Mouse (Mus musculus) embryonic facial prominence, embryonic 14.5 days (tissue): ENCODE measurements around the gene Mgp. TPM values are rescaled to one million over a fixed set of nuclear protein-coding genes. Genes with fewer than 3 reads are reported as not detected.

Source experiments
- ATAC-seq: fragments of 200-750 bp; cut with Nextera tagmentation; 2 replicates; pipeline ENCODE4 v1.8.0; 2017; ENCODE audit warnings: low read depth, moderate number of reproducible peaks, moderate TSS enrichment
- DNase-seq: peaks from one replicate; pipeline ENCODE4 v3.0.0-alpha.2; 2015; ENCODE audit warnings: low spot score
- H3K27ac ChIP-seq: fragments of 300-500 bp; sonication (generic); replicated peaks from 2 replicates; pipeline ENCODE4 v1.5.1; 2014; ENCODE audit warnings: low read depth, mild to moderate bottlenecking, low read length, moderate library complexity
- H3K27me3 ChIP-seq: fragments of 300-500 bp; sonication (generic); replicated peaks from 2 replicates; pipeline ENCODE4 v1.6.1; 2014; ENCODE audit warnings: low read length; ENCODE audit not compliant: control insufficient read depth, insufficient read depth
- H3K36me3 ChIP-seq: fragments of 300-500 bp; sonication (generic); 2 replicates; pipeline ENCODE4 v1.6.1; 2014; ENCODE audit warnings: low read length, mixed read lengths; ENCODE audit not compliant: control insufficient read depth, insufficient read depth
- H3K4me1 ChIP-seq: fragments of 300-500 bp; sonication (generic); 2 replicates; pipeline ENCODE4 v1.6.1; 2014; ENCODE audit warnings: antibody characterized with exemption, low read length; ENCODE audit not compliant: control insufficient read depth, insufficient read depth
- H3K4me2 ChIP-seq: fragments of 300-500 bp; sonication (generic); 2 replicates; pipeline ENCODE4 v1.6.1; 2014; ENCODE audit warnings: low read depth, mild to moderate bottlenecking, low read length, moderate library complexity, mixed read lengths
- H3K4me3 ChIP-seq: fragments of 300-500 bp; sonication (generic); 2 replicates; pipeline ENCODE4 v1.5.1; 2014; ENCODE audit warnings: low read depth, mild to moderate bottlenecking, low read length
- H3K9ac ChIP-seq: fragments of 300-500 bp; sonication (generic); 2 replicates; pipeline ENCODE4 v1.6.1; 2014; ENCODE audit warnings: low read depth, mild to moderate bottlenecking, low read length, moderate library complexity, mixed read lengths
- H3K9me3 ChIP-seq: fragments of 300-500 bp; sonication (generic); 2 replicates; pipeline ENCODE4 v1.6.1; 2016; ENCODE audit warnings: low read length; ENCODE audit not compliant: control insufficient read depth
- WGBS: fragments of 180-500 bp; shearing (Covaris S2); extraction: QIAGEN DNeasy Blood & Tissue Kit; methylation state at CpG from one replicate; pipeline ENCODE4 v1.1.7; 2014; 5-methylcytosine and 5-hydroxymethylcytosine counted together
- polyA plus RNA-seq: library from polyadenylated mRNA; unstranded; fragments of >200 nt; fragmentation: Nextera tagmentation; extraction: Ambion mirVana; gene quantifications from 2 replicates; pipeline ENCODE4 v1.2.1, GENCODE M21; 2014

The Mgp gene
- polyA plus RNA-seq, 1 experiment from 2014 or later, result 362 TPM

- H3K9ac ChIP-seq, result no peak overlapping the region
- no peak overlapping the region for H3K4me2 ChIP-seq
- no peak overlapping the region for H3K27ac ChIP-seq
- no peak overlapping the region for H3K4me3 ChIP-seq
- no peaks in the 10 kb centered on the region for H3K36me3 ChIP-seq
- no peak for DNase-seq
- no peak for ATAC-seq
- WGBS, result 75% methylated on average over 3 of the region's 3 CpGs
- H3K27me3 ChIP-seq, result no peaks in the 10 kb centered on the region
- no peaks in the 10 kb centered on the region for H3K9me3 ChIP-seq
- H3K4me1 ChIP-seq, result no peaks in the 10 kb centered on the region
Observed at GRCm38 (mm10) chr6:136837323-136837722, 38.3 kb downstream of the Mgp start.

- no peak within 1 kb of the TSS for H3K27ac ChIP-seq
- no peak within 1 kb of the TSS for H3K9ac ChIP-seq
- no peaks in the 10 kb centered on the region; the same call in 1 of the 2 replicates for H3K27me3 ChIP-seq
- no peaks in the 10 kb centered on the region for H3K9me3 ChIP-seq
- peak within 1 kb of the TSS; percentile 35; the same call in 1 of the 2 replicates for H3K4me2 ChIP-seq
- 24% methylated on average over 4 of the region's 4 CpGs for WGBS
- peak within 1 kb of the TSS; percentile 21; the same call in 1 of the 2 replicates for H3K4me3 ChIP-seq
- DNase-seq (no peak), ATAC-seq (no peak)
- no peaks in the 10 kb centered on the region for H3K36me3 ChIP-seq
- no peaks in the 10 kb centered on the region for H3K4me1 ChIP-seq
Observed at GRCm38 (mm10) chr6:136835352-136835751, 40.3 kb downstream of the Mgp start, which contains the start of gene Smco3. TSS of gene Smco3 (minus strand) at chr6:136835452.

- Histone ChIP-seq H3K27me3 (no peaks in the 10 kb centered on the region; the same call in 1 of the 2 replicates), H3K9ac (no peak overlapping the region), H3K4me1 (peaks cover 4% of the 10 kb centered on the region), H3K4me3 (no peak overlapping the region), H3K9me3 (no peaks in the 10 kb centered on the region), H3K36me3 (no peaks in the 10 kb centered on the region), H3K27ac (no peak overlapping the region), H3K4me2 (no peak overlapping the region)
- DNase-seq (no peak), ATAC-seq (no peak)
- WGBS, result 66% methylated on average over 5 of the region's 5 CpGs
Observed at GRCm38 (mm10) chr6:136831712-136832111, 43.9 kb downstream of the Mgp start.

GRCm38 (mm10) chr6:136828681-136829080 is 46.9 kb downstream of the Mgp start:
- Histone ChIP-seq H3K36me3 (peaks cover 20% of the 10 kb centered on the region), H3K9ac (peak overlapping the region; percentile 62), H3K4me3 (peak overlapping the region; percentile 100), H3K27me3 (no peaks in the 10 kb centered on the region; the same call in 1 of the 2 replicates), H3K9me3 (no peaks in the 10 kb centered on the region), H3K4me1 (peaks cover 7% of the 10 kb centered on the region), H3K4me2 (peak overlapping the region; percentile 54), H3K27ac (peak overlapping the region; percentile 81)
- no peak for DNase-seq
- ATAC-seq, result no peak
- 32% methylated on average over 4 of the region's 4 CpGs for WGBS

- ATAC-seq (peak; percentile 100), DNase-seq (peak; percentile 99)
- Histone ChIP-seq H3K4me1 (peaks cover 7% of the 10 kb centered on the region), H3K9me3 (no peaks in the 10 kb centered on the region), H3K4me3 (peak within 1 kb of the TSS; percentile 100), H3K9ac (peak within 1 kb of the TSS; percentile 100), H3K4me2 (peak within 1 kb of the TSS; percentile 87), H3K27ac (peak within 1 kb of the TSS; percentile 87), H3K27me3 (no peaks in the 10 kb centered on the region; the same call in 1 of the 2 replicates), H3K36me3 (peaks cover 23% of the 10 kb centered on the region)
- WGBS, result 0% methylated on average over 29 of the region's 45 CpGs
Observed at GRCm38 (mm10) chr6:136827881-136828561, 47.6 kb downstream of the Mgp start, which contains the start of gene Wbp11. TSS of gene Wbp11 (minus strand) at chr6:136828233.

- no peak for DNase-seq
- Histone ChIP-seq H3K9ac (peak within 1 kb of the TSS; percentile 100), H3K36me3 (peaks cover 28% of the 10 kb centered on the region), H3K27ac (peak within 1 kb of the TSS; percentile 87), H3K4me3 (peak within 1 kb of the TSS; percentile 100), H3K4me2 (peak within 1 kb of the TSS; percentile 87), H3K4me1 (peaks cover 7% of the 10 kb centered on the region), H3K9me3 (no peaks in the 10 kb centered on the region), H3K27me3 (no peaks in the 10 kb centered on the region; the same call in 1 of the 2 replicates)
- WGBS, result under 1% methylated on average over 32 of the region's 34 CpGs
- no peak for ATAC-seq
Observed at GRCm38 (mm10) chr6:136827516-136827880, 48.1 kb downstream of the Mgp start, which contains the start of gene BC049715. TSS of gene BC049715 (plus strand) at chr6:136827626.

- ATAC-seq (no peak), DNase-seq (no peak)
- Histone ChIP-seq H3K4me3 (peak overlapping the region; percentile 100), H3K9me3 (no peaks in the 10 kb centered on the region), H3K4me2 (peak overlapping the region; percentile 87), H3K4me1 (peaks cover 7% of the 10 kb centered on the region), H3K36me3 (peaks cover 32% of the 10 kb centered on the region), H3K9ac (peak overlapping the region; percentile 100), H3K27me3 (no peaks in the 10 kb centered on the region; the same call in 1 of the 2 replicates), H3K27ac (no peak overlapping the region; the same call in 1 of the 2 replicates)
- 15% methylated on average over 7 of the region's 7 CpGs for WGBS
Observed at GRCm38 (mm10) chr6:136827116-136827515, 48.5 kb downstream of the Mgp start.

GRCm38 (mm10) chr6:136824987-136825386 is 50.6 kb downstream of the Mgp start:
- no peak overlapping the region for H3K4me2 ChIP-seq
- H3K9ac ChIP-seq, result no peak overlapping the region
- WGBS, result 92% methylated on average over 8 of the region's 8 CpGs
- H3K4me1 ChIP-seq, result peaks cover 7% of the 10 kb centered on the region
- no peak for ATAC-seq
- no peaks in the 10 kb centered on the region for H3K27me3 ChIP-seq
- no peak overlapping the region for H3K27ac ChIP-seq
- peaks cover 53% of the 10 kb centered on the region for H3K36me3 ChIP-seq
- no peak overlapping the region for H3K4me3 ChIP-seq
- DNase-seq, result no peak
- no peaks in the 10 kb centered on the region for H3K9me3 ChIP-seq
